Mouse (Mus musculus) megakaryocyte progenitor cell, adult 5-6 weeks (primary cell): ENCODE data around the gene Defb46. TPM values are rescaled to one million over a fixed set of nuclear protein-coding genes. Genes with fewer than 3 reads are reported as not detected.

ENCODE experiments used
- ATAC-seq: replicated peaks from 2 replicates; pipeline ENCODE4 v1.8.0; 2016; ENCODE audit warnings: mild to moderate bottlenecking, moderate TSS enrichment, inconsistent platforms; ENCODE audit not compliant: poor library complexity
- total RNA-seq, 2 experiments: library from RNA; stranded (forward) in 1 of 2; stranded (reverse) in 1 of 2; fragments of 157-497, 149-512 nt in 1 of 2; fragments of 200-1000 nt in 1 of 2; gene quantifications; 2 replicates each; pipeline versions ENCODE4 v1.2.3 to v1.2.4; 2015 to 2017

Gene Defb46
- not detected in 2 replicates for total RNA-seq (2015)
- total RNA-seq (2017), result not detected in 2 replicates

DNA sequence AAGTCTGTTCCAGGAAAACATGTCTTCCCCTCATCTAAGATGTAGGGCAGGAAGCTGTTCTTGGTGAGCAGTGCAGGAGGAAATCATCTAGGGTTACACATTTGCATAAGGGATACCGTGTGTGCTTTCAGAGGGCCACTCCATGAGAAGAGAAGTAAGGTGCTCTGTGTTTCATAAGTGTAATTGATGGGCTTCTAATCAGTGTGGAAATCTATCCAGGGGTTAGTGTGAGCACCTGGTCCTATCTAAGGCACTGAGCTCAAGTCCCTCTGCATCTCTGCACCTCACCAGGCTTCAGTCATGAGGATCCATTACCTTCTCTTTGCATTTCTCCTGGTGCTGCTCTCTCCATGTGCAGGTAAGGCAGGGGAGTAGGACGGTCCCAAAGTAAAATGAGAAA is at the start of gene Defb46:
Gene Defb46, plus strand, starts transcription at position 301 of the 400 bp plus-strand sequence.
- no peak for ATAC-seq

DNA sequence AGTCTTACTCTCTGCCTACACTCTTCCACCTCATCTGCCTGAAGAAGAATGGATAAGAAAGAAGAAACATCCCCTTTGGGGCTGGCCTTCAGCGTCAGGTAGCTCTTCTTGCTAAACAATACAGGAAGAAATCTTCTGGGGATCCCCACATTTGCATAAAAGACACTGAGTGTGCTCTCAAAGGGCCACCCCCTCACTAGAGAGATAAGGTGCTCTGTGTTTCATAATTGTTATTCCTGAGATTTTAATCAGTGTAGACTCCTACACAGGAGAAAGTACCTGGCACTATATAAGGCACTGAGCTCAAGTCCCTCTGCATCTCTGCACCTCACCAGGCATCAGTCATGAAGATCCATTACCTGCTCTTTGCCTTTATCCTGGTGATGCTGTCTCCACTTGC is 14.6 kb upstream of the Defb46 start, which contains the start of gene Defb6:
Gene Defb6, plus strand, starts transcription at position 318 of the 400 bp plus-strand sequence.
- ATAC-seq, result no peak

DNA sequence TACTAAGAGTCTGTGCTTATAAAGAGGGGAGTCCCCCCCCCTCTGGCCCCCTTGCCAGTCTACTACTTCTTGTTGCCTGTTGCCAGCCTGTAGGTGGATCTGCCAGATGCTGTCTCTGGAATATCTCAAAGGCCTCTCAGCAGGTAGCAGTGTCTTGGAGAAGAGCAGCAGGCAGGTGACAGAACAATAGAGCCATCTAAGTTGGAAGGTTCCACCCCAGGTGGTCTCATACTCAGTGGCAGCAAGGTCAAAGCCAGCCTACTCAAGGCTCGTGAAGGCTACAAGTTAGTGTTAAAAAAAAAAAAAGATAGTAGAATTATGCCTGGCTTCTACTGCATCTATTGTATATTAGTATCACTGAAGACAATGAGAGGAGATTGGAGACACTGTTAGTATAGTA is 1.6 kb upstream of the Defb46 start:
- ATAC-seq, result no peak

- no peak for ATAC-seq
Measured at GRCm38 (mm10) chr8:19247280-19247679, 7.6 kb downstream of the Defb46 start, which contains the start of gene Defb5. Defb5 (plus strand) TSS chr8:19247580.

GRCm38 (mm10) chr8:19258136-19258535 is 18.4 kb downstream of the Defb46 start:
- ATAC-seq, result no peak

- no peak for ATAC-seq
Measured at GRCm38 (mm10) chr8:19259667-19260066, 20.0 kb downstream of the Defb46 start.

Other genes starting within 250 kb of the Defb46 start
- gene Defb37, start 248.9 kb upstream of the Defb46 start, total RNA-seq (2015), result not detected in 2 replicates
- not detected in 2 replicates for gene Defb37, start 248.9 kb upstream of the Defb46 start, total RNA-seq (2017)
- gene Defb38, start 213.3 kb upstream of the Defb46 start, total RNA-seq (2015), result not detected in 2 replicates
- gene Defb38, start 213.3 kb upstream of the Defb46 start, total RNA-seq (2017), result not detected in 2 replicates
- gene Defb39, start 175.1 kb upstream of the Defb46 start, total RNA-seq (2015), result not detected in 2 replicates
- not detected in 2 replicates for gene Defb39, start 175.1 kb upstream of the Defb46 start, total RNA-seq (2017)
- not detected in 2 replicates for gene Defb12, start 125.1 kb upstream of the Defb46 start, total RNA-seq (2015)
- not detected in 2 replicates for gene Defb12, start 125.1 kb upstream of the Defb46 start, total RNA-seq (2017)
- not detected in 2 replicates for gene Defb34, start 116.2 kb upstream of the Defb46 start, total RNA-seq (2015)
- gene Defb34, start 116.2 kb upstream of the Defb46 start, total RNA-seq (2017), result not detected in 2 replicates
- gene Gm45826, start 99.1 kb upstream of the Defb46 start, total RNA-seq (2015), result not detected in 2 replicates
- not detected in 2 replicates for gene Gm45826, start 99.1 kb upstream of the Defb46 start, total RNA-seq (2017)
- gene Defb14, start 45.6 kb upstream of the Defb46 start, total RNA-seq (2015), result not detected in 2 replicates
- gene Defb14, start 45.6 kb upstream of the Defb46 start, total RNA-seq (2017), result not detected in 2 replicates
- not detected in 2 replicates for gene Defb4, start 41.2 kb upstream of the Defb46 start, total RNA-seq (2015)
- not detected in 2 replicates for gene Defb4, start 41.2 kb upstream of the Defb46 start, total RNA-seq (2017)
- gene Defb6, start 14.4 kb upstream of the Defb46 start, total RNA-seq (2015), result not detected in 2 replicates
- not detected in 2 replicates for gene Defb6, start 14.4 kb upstream of the Defb46 start, total RNA-seq (2017)
- not detected in 2 replicates for gene Defb5, start 7.7 kb downstream of the Defb46 start, total RNA-seq (2015)
- not detected in 2 replicates for gene Defb5, start 7.7 kb downstream of the Defb46 start, total RNA-seq (2017)
- gene Defb3, start 53.4 kb downstream of the Defb46 start, total RNA-seq (2015), result not detected in 2 replicates
- gene Defb3, start 53.4 kb downstream of the Defb46 start, total RNA-seq (2017), result not detected in 2 replicates
- gene Defb8, start 207.7 kb downstream of the Defb46 start, total RNA-seq (2015), result not detected in 2 replicates
- not detected in 2 replicates for gene Defb8, start 207.7 kb downstream of the Defb46 start, total RNA-seq (2017)